Mouse (Mus musculus): Measurements from ENCODE around the gene Mob1b. TPM values are rescaled to one million over a fixed set of nuclear protein-coding genes. Genes with fewer than 3 reads are reported as not detected.

The Mob1b gene
- polyA plus RNA-seq, 1 experiment from 2014 or later, result 18.2 TPM

DNA sequence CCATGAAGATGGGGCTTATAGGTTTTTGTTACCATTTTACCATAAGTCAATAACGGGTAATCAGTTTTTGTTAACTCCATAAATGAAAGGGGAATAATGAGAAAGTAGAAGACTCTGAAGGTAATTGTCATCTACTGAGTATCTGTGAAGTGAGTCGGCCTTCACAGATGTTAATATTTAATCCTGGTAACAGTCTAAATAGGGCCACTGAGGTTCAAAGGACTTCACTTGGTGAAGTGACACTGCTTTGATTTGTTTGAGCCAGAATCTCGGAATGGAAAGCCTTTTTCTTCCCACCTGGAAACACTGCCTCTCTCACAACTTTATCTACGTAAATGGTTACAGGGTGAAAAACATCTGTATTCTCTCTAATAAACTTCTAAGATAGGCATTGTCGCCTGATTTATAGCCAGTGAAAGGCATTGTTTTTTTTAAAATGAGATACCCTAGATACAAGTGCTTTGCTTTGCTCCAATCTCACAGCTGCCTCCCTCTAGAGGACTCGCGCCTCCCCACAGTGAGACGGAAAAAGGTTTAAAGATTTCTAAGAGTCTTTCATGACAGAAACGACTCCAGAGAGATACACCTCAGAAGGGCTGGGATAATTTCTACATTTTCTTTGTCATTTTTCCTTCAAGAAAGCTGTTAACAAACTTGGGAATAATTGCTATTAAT is 75.4 kb downstream of the Mob1b start:
- Histone ChIP-seq H3K27ac (no peak overlapping the region), H3K4me1 (no peaks in the 10 kb centered on the region), H3K9me3 (no peaks in the 10 kb centered on the region), H3K27me3 (no peaks in the 10 kb centered on the region), H3K9ac (no peak overlapping the region), H3K36me3 (replicated peaks) (no peaks in the 10 kb centered on the region), H3K4me3 (replicated peaks) (no peak overlapping the region), H3K4me2 (no peak overlapping the region)
- no peak for ATAC-seq (ENCODE audit: low FRiP score)
- WGBS, result 65% methylated on average over 9 of the region's 9 CpGs

DNA sequence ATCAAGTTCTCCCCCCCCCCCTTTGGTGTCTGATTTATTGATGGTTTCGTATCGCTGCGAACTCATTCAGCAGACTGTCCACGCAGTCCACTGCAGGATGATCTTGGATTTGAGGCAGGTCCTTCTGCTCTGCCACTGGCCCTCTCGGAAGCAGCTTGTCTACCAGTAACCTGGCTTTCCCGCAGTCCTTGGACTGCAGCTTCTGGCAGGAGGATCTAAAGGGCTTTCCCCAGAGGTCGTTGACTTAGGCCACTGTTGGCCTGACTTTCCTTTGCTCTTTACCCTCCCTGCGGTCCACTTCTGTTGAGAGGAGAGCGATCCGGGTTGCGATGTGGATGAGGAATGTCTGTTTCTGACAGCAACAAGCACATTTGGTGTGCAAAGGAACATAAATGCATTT is 75.9 kb downstream of the Mob1b start:
- 88% methylated on average over 11 of the region's 11 CpGs for WGBS
- Histone ChIP-seq H3K4me3 (replicated peaks) (no peak overlapping the region), H3K4me1 (no peaks in the 10 kb centered on the region), H3K9ac (no peak overlapping the region), H3K27ac (no peak overlapping the region), H3K9me3 (no peaks in the 10 kb centered on the region), H3K36me3 (replicated peaks) (no peaks in the 10 kb centered on the region), H3K4me2 (no peak overlapping the region), H3K27me3 (no peaks in the 10 kb centered on the region)
- ATAC-seq (ENCODE audit: low FRiP score), result no peak

- Histone ChIP-seq H3K36me3 (replicated peaks) (no peaks in the 10 kb centered on the region), H3K27ac (no peak overlapping the region), H3K4me3 (replicated peaks) (no peak overlapping the region), H3K4me1 (no peaks in the 10 kb centered on the region), H3K27me3 (no peaks in the 10 kb centered on the region), H3K4me2 (no peak overlapping the region), H3K9me3 (no peaks in the 10 kb centered on the region), H3K9ac (no peak overlapping the region)
- WGBS, result 84% methylated on average over 6 of the region's 6 CpGs
- ATAC-seq (ENCODE audit: low FRiP score), result no peak
Observed at GRCm38 (mm10) chr5:88797121-88797520, 76.5 kb downstream of the Mob1b start.

- no peaks in the 10 kb centered on the region for H3K27me3 ChIP-seq
- 91% methylated on average over 4 of the region's 4 CpGs for WGBS
- no peak overlapping the region for H3K4me3 ChIP-seq (replicated peaks)
- no peak overlapping the region for H3K4me2 ChIP-seq
- H3K4me1 ChIP-seq, result peaks cover 4% of the 10 kb centered on the region; the same call in 1 of the 2 replicates
- H3K9ac ChIP-seq, result no peak overlapping the region
- no peak overlapping the region for H3K27ac ChIP-seq
- ATAC-seq (ENCODE audit: low FRiP score), result no peak
- no peaks in the 10 kb centered on the region for H3K9me3 ChIP-seq
- H3K36me3 ChIP-seq (replicated peaks), result no peaks in the 10 kb centered on the region
Observed at GRCm38 (mm10) chr5:88805616-88806015, 85.0 kb downstream of the Mob1b start.

- Histone ChIP-seq H3K4me3 (replicated peaks) (no peak overlapping the region), H3K9ac (no peak overlapping the region), H3K27me3 (no peaks in the 10 kb centered on the region), H3K27ac (no peak overlapping the region), H3K4me1 (peaks cover 4% of the 10 kb centered on the region; the same call in 1 of the 2 replicates), H3K4me2 (no peak overlapping the region), H3K36me3 (replicated peaks) (no peaks in the 10 kb centered on the region), H3K9me3 (no peaks in the 10 kb centered on the region)
- no peak for ATAC-seq (ENCODE audit: low FRiP score)
- WGBS, result 29% methylated on average over 5 of the region's 5 CpGs
Observed at GRCm38 (mm10) chr5:88806278-88806677, 85.6 kb downstream of the Mob1b start.

DNA sequence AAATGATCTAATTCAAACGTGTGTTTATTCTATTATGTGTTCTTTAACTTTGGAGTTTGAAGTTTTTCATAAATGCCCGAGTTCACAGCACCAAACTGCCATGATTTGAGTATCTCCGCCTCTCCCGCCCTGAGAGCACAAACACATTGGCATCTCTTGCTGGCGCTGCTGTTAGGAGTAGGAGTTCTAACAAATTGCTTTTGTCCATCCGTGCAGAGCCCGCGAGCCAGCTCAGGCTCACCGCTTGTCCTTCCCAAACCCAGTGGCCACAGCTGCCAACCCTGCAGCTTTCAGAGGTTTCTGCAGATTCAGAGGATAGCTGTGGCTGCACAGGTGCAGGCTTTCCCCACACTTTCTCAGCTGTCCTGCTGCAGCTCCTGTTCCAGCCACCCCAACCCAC is 86.7 kb downstream of the Mob1b start:
- Histone ChIP-seq H3K4me2 (no peak overlapping the region), H3K9ac (no peak overlapping the region), H3K36me3 (replicated peaks) (no peaks in the 10 kb centered on the region), H3K27ac (no peak overlapping the region), H3K27me3 (no peaks in the 10 kb centered on the region), H3K9me3 (no peaks in the 10 kb centered on the region), H3K4me1 (peaks cover 4% of the 10 kb centered on the region; the same call in 1 of the 2 replicates), H3K4me3 (replicated peaks) (no peak overlapping the region)
- 32% methylated on average over 9 of the region's 9 CpGs for WGBS
- ATAC-seq (ENCODE audit: low FRiP score), result no peak

DNA sequence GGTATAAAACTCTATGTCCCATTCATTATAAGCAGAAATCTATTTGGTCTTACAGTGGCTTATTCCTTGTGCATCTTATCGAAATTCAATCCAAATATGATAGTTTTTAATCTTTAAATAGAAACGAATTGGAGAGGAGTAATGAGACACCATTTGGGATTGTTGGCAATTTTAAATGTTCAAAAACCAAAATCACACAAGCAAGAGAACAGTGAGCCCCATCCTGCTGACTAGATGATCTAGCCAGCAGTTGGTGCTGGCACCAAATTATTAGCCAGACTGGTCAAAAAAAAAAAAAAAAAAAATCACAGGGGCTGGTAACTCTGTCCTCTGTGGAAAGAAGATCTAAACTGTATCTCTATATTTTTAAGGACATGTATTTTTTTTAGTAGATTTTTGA is 92.5 kb downstream of the Mob1b start:
- no peak overlapping the region for H3K9ac ChIP-seq
- H3K4me1 ChIP-seq, result no peaks in the 10 kb centered on the region
- no peak for ATAC-seq (ENCODE audit: low FRiP score)
- no peaks in the 10 kb centered on the region for H3K27me3 ChIP-seq
- no peaks in the 10 kb centered on the region for H3K9me3 ChIP-seq
- WGBS, result 86% methylated on average over 2 of the region's 2 CpGs
- H3K27ac ChIP-seq, result no peak overlapping the region
- H3K36me3 ChIP-seq (replicated peaks), result no peaks in the 10 kb centered on the region
- H3K4me2 ChIP-seq, result no peak overlapping the region
- no peak overlapping the region for H3K4me3 ChIP-seq (replicated peaks)

Other genes with a start within 250 kb of the Mob1b start
- gene Enam, start 232.9 kb upstream of the Mob1b start, polyA plus RNA-seq (2016; fragmentation: Nextera tagmentation; extraction: Ambion mirVana), result not detected in 2 replicates
- gene Jchain, start 193.0 kb upstream of the Mob1b start, polyA plus RNA-seq (2016; fragmentation: Nextera tagmentation; extraction: Ambion mirVana), result 0.31 and 0.56 TPM in 2 replicates
- gene Utp3, start 166.4 kb upstream of the Mob1b start, polyA plus RNA-seq (2016; fragmentation: Nextera tagmentation; extraction: Ambion mirVana), result 65.0 and 68.5 TPM in 2 replicates
- gene Rufy3, start 155.8 kb upstream of the Mob1b start, polyA plus RNA-seq (2016; fragmentation: Nextera tagmentation; extraction: Ambion mirVana), result 166 and 178 TPM in 2 replicates
- 99.9 and 103 TPM in 2 replicates for gene Grsf1, start 44.7 kb upstream of the Mob1b start, polyA plus RNA-seq (2016; fragmentation: Nextera tagmentation; extraction: Ambion mirVana)
- gene Dck, start 44.1 kb downstream of the Mob1b start, polyA plus RNA-seq (2016; fragmentation: Nextera tagmentation; extraction: Ambion mirVana), result 139 and 151 TPM in 2 replicates
- gene Slc4a4, start 166.0 kb downstream of the Mob1b start, polyA plus RNA-seq (2016; fragmentation: Nextera tagmentation; extraction: Ambion mirVana), result 1.7 and 2.3 TPM in 2 replicates

Measured in forebrain, embryonic 12.5 days (tissue).